Mouse (Mus musculus) MEL (cell line): ENCODE measurements around the gene Rps13. TPM values are rescaled to one million over a fixed set of nuclear protein-coding genes. Genes with fewer than 3 reads are reported as not detected.

Experiments
- DNase-seq: peaks from one replicate; pipeline ENCODE4 v3.0.0; 2011; ENCODE audit warnings: low read depth, low spot score
- H3K27ac ChIP-seq: 2 replicates; pipeline ENCODE4 v1.5.1; 2012; ENCODE audit warnings: low read depth, mild to moderate bottlenecking, control low read depth, low read length, moderate library complexity; ENCODE audit not compliant: control insufficient read depth
- H3K27me3 ChIP-seq, 2 experiments: fragments of 150-350 bp in 1 of 2; sonication (generic) in 1 of 2; 2 replicates each; pipeline ENCODE4 v1.6.1; 2012; ENCODE audit warnings: low read length in 2 of 2, mild to moderate bottlenecking in 2 of 2, improper control_type of control experiment in 1 of 2, moderate library complexity in 1 of 2; ENCODE audit not compliant: insufficient read depth in 2 of 2, control insufficient read depth in 1 of 2
- H3K36me3 ChIP-seq, 2 experiments: 2 replicates each; pipeline ENCODE4 v1.6.1; 2012 to 2014; ENCODE audit warnings: low read length in 2 of 2, improper control_type of control experiment in 1 of 2, inconsistent platforms in 1 of 2, mild to moderate bottlenecking in 1 of 2; ENCODE audit not compliant: insufficient read depth in 2 of 2, control insufficient read depth in 1 of 2
- H3K4me1 ChIP-seq, 2 experiments: fragments of 150-350 bp in 1 of 2; sonication (generic) in 1 of 2; 2 replicates each; pipeline ENCODE4 v1.6.1; 2012; ENCODE audit warnings: low read length in 2 of 2, improper control_type of control experiment in 1 of 2, mild to moderate bottlenecking in 1 of 2; ENCODE audit not compliant: insufficient read depth in 2 of 2, control insufficient read depth in 1 of 2
- H3K4me3 ChIP-seq, 2 experiments: fragments of 150-350 bp in 1 of 2; sonication (generic) in 1 of 2; 2 replicates each; pipeline ENCODE4 v1.5.1; 2012; ENCODE audit warnings: low read depth in 2 of 2, low read length in 2 of 2, mild to moderate bottlenecking in 2 of 2, moderate library complexity in 2 of 2, control low read depth in 1 of 2, improper control_type of control experiment in 1 of 2; ENCODE audit not compliant: control insufficient read depth in 1 of 2, insufficient read depth in 1 of 2
- H3K79me2 ChIP-seq: 2 replicates; pipeline ENCODE4 v1.6.1; 2012; ENCODE audit warnings: mild to moderate bottlenecking, low read length, moderate library complexity; ENCODE audit not compliant: control insufficient read depth, poor library complexity, insufficient read depth
- H3K9ac ChIP-seq: 2 replicates; pipeline ENCODE4 v1.6.1; 2012; ENCODE audit warnings: low read depth, mild to moderate bottlenecking, control low read depth, low read length, moderate library complexity; ENCODE audit not compliant: control insufficient read depth, poor library complexity, severe bottlenecking
- H3K9me3 ChIP-seq: fragments of 150-350 bp; sonication (generic); replicated peaks from 2 replicates; pipeline ENCODE4 v1.6.1; 2012; ENCODE audit warnings: mild to moderate bottlenecking, low read length, improper control_type of control experiment, moderate library complexity; ENCODE audit not compliant: insufficient read depth
- BHLHE40 ChIP-seq: IDR thresholded peaks from 2 replicates; pipeline ENCODE4 v1.6.1; 2012; ENCODE audit warnings: low read depth, mild to moderate bottlenecking, inconsistent platforms, low read length, improper control_type of control experiment, borderline replicate concordance
- CHD1 ChIP-seq: IDR thresholded peaks from 2 replicates; pipeline ENCODE4 v1.6.1; 2012; ENCODE audit warnings: low read depth, mild to moderate bottlenecking, inconsistent platforms, low read length, improper control_type of control experiment
- CHD2 ChIP-seq: IDR thresholded peaks from 2 replicates; pipeline ENCODE4 v1.6.1; 2011; ENCODE audit warnings: low read length, improper control_type of control experiment
- E2F4 ChIP-seq: IDR thresholded peaks from 2 replicates; pipeline ENCODE4 v1.6.1; 2011; ENCODE audit warnings: low read depth, low read length, improper control_type of control experiment, borderline replicate concordance
- ETS1 ChIP-seq: IDR thresholded peaks from 2 replicates; pipeline ENCODE4 v1.6.1; 2012; ENCODE audit warnings: low read depth, mild to moderate bottlenecking, inconsistent platforms, low read length, improper control_type of control experiment, moderate library complexity
- GABPA ChIP-seq: IDR thresholded peaks from 2 replicates; pipeline ENCODE4 v1.6.1; 2012; ENCODE audit warnings: low read depth, mild to moderate bottlenecking, inconsistent platforms, low read length, improper control_type of control experiment, moderate library complexity
- GATA1 ChIP-seq: IDR thresholded peaks from 2 replicates; pipeline ENCODE4 v1.6.1; 2011; ENCODE audit warnings: low read depth, low read length, improper control_type of control experiment
- MEF2A ChIP-seq: IDR thresholded peaks from 2 replicates; pipeline ENCODE4 v1.6.1; 2014; ENCODE audit warnings: low read depth, mild to moderate bottlenecking, inconsistent platforms, low read length, improper control_type of control experiment; ENCODE audit not compliant: poor library complexity, insufficient replicate concordance, severe bottlenecking; ENCODE audit errors: extremely low read depth
- MYC ChIP-seq: IDR thresholded peaks from 2 replicates; pipeline ENCODE4 v1.6.1; 2011; ENCODE audit warnings: low read depth, mild to moderate bottlenecking, low read length, improper control_type of control experiment, moderate library complexity
- NELFE ChIP-seq: IDR thresholded peaks from 2 replicates; pipeline ENCODE4 v1.6.1; 2011; ENCODE audit warnings: low read depth, low read length, improper control_type of control experiment
- NRF1 ChIP-seq: IDR thresholded peaks from 2 replicates; pipeline ENCODE4 v1.6.1; 2014; ENCODE audit warnings: low read depth, mild to moderate bottlenecking, inconsistent platforms, low read length, improper control_type of control experiment, moderate library complexity; ENCODE audit not compliant: poor library complexity, insufficient read depth, severe bottlenecking
- POLR2AphosphoS2 ChIP-seq: IDR thresholded peaks from 2 replicates; pipeline ENCODE4 v1.6.1; 2011; ENCODE audit warnings: low read length, improper control_type of control experiment
- POLR2AphosphoS5 ChIP-seq: IDR thresholded peaks from 2 replicates; pipeline ENCODE4 v1.6.1; 2012; ENCODE audit warnings: low read depth, borderline replicate concordance, mild to moderate bottlenecking, inconsistent platforms, low read length, moderate library complexity, mixed read lengths
- SMC3 ChIP-seq: IDR thresholded peaks from 2 replicates; pipeline ENCODE4 v1.6.1; 2011; ENCODE audit warnings: low read depth, low read length, improper control_type of control experiment
- USF2 ChIP-seq, 2 experiments: IDR thresholded peaks; 2 replicates each; pipeline ENCODE4 v1.6.1; 2011 to 2012; ENCODE audit warnings: improper control_type of control experiment in 2 of 2, low read length in 2 of 2, borderline replicate concordance in 1 of 2, inconsistent platforms in 1 of 2, low read depth in 1 of 2, mild to moderate bottlenecking in 1 of 2; ENCODE audit not compliant: insufficient read depth in 1 of 2
- ZC3H11A ChIP-seq: IDR thresholded peaks from 2 replicates; pipeline ENCODE4 v1.6.1; 2012; ENCODE audit warnings: low read depth, mild to moderate bottlenecking, inconsistent platforms, low read length, improper control_type of control experiment
- ZKSCAN1 ChIP-seq: IDR thresholded peaks from 2 replicates; pipeline ENCODE4 v1.6.1; 2012; ENCODE audit warnings: low read depth, mild to moderate bottlenecking, inconsistent platforms, low read length, improper control_type of control experiment, moderate library complexity
- polyA plus RNA-seq, 2 experiments: library from polyadenylated mRNA; stranded (reverse) in 1 of 2; unstranded in 1 of 2; fragments of >175 nt in 1 of 2; fragments of >200 nt in 1 of 2; gene quantifications; 2 replicates each; pipeline versions ENCODE4 v1.2.1 to v1.2.4; 2012; ENCODE audit warnings: low replicate concordance in 2 of 2, low read depth in 1 of 2; ENCODE audit not compliant: insufficient read length in 2 of 2, insufficient read depth in 1 of 2, missing spikeins in 1 of 2
- total RNA-seq: library from RNA; depleted of rRNA; stranded (reverse); fragments of 300-350 nt; gene quantifications from 2 replicates; pipeline ENCODE4 v1.2.3, GENCODE M21; 2012

Gene Rps13
- total and polyA plus RNA-seq, 3 experiments = 388 to 1,952 TPM; not detected in 1

GRCm38 (mm10) chr7:116292377-116292776, 41.6 kb downstream of the Rps13 start:
- H3K27ac ChIP-seq = no peak overlapping the region
- DNase-seq = no peak
- H3K27me3 ChIP-seq = no peaks in the 10 kb centered on the region
- H3K79me2 ChIP-seq = no peaks in the 10 kb centered on the region
- no peaks in the 10 kb centered on the region for H3K9me3 ChIP-seq
- H3K4me1 ChIP-seq = peaks cover 8 to 14% of the 10 kb centered on the region in 2 experiments
- TF ChIP-seq POLR2AphosphoS5 (no peak), SMC3 (no peak), ETS1 (no peak), CHD1 (no peak), CHD2 (no peak)
- no peak overlapping the region for H3K9ac ChIP-seq
- H3K4me3 ChIP-seq = no peak overlapping the region
- H3K36me3 ChIP-seq = peaks cover 0 to 8% of the 10 kb centered on the region in 2 experiments; a peak in 2 of 4 replicates

GRCm38 (mm10) chr7:116290559-116290958, 43.4 kb downstream of the Rps13 start:
- no peaks in the 10 kb centered on the region for H3K79me2 ChIP-seq
- H3K4me3 ChIP-seq = no peak overlapping the region
- TF ChIP-seq ZC3H11A = no peak
- no peak for TF ChIP-seq POLR2AphosphoS2
- no peak for TF ChIP-seq USF2 (IDR thresholded peaks at IDR 0.05; ENCODE audit: borderline replicate concordance in 1 of 2, insufficient read depth in 1 of 2, low read depth in 1 of 2, low read length in 2 of 2)
- TF ChIP-seq MEF2A = no peak
- TF ChIP-seq E2F4 = no peak
- TF ChIP-seq POLR2AphosphoS5 = no peak
- TF ChIP-seq NELFE = no peak
- no peak for TF ChIP-seq SMC3
- no peak for TF ChIP-seq GATA1
- no peak for TF ChIP-seq NRF1
- no peak for TF ChIP-seq ZKSCAN1
- no peak for TF ChIP-seq GABPA
- no peak for TF ChIP-seq BHLHE40
- TF ChIP-seq MYC = no peak
- peaks cover 0 to 8% of the 10 kb centered on the region in 2 experiments; a peak in 2 of 4 replicates for H3K36me3 ChIP-seq
- H3K27ac ChIP-seq = no peak overlapping the region
- H3K4me1 ChIP-seq = peaks cover 8 to 14% of the 10 kb centered on the region in 2 experiments
- no peaks in the 10 kb centered on the region for H3K9me3 ChIP-seq
- DNase-seq = no peak
- no peaks in the 10 kb centered on the region for H3K27me3 ChIP-seq
- H3K9ac ChIP-seq = no peak overlapping the region
